Mouse (Mus musculus): Measurements from ENCODE around the gene Gapvd1. TPM values are rescaled to one million over a fixed set of nuclear protein-coding genes. Genes with fewer than 3 reads are reported as not detected.

The Gapvd1 gene
- polyA plus RNA-seq, 1 experiment from 2014 or later, result 79.7 TPM

- no peak for DNase-seq (ENCODE audit: low spot score)
Measured at GRCm38 (mm10) chr2:34635249-34636165, 119.5 kb downstream of the Gapvd1 start.

- no peak for DNase-seq (ENCODE audit: low spot score)
Measured at GRCm38 (mm10) chr2:34632051-34632450, 123.0 kb downstream of the Gapvd1 start.

- DNase-seq (ENCODE audit: low spot score), result no peak
Measured at GRCm38 (mm10) chr2:34630445-34630844, 124.6 kb downstream of the Gapvd1 start.

- DNase-seq (ENCODE audit: low spot score), result no peak
Measured at GRCm38 (mm10) chr2:34629758-34630157, 125.3 kb downstream of the Gapvd1 start.

- DNase-seq (ENCODE audit: low spot score), result no peak
Measured at GRCm38 (mm10) chr2:34628903-34629540, 126.0 kb downstream of the Gapvd1 start.

- no peak for DNase-seq (ENCODE audit: low spot score)
Measured at GRCm38 (mm10) chr2:34627328-34628226, 127.5 kb downstream of the Gapvd1 start.

Other genes with a start within 250 kb of the Gapvd1 start
- gene Hspa5, start 16.7 kb upstream of the Gapvd1 start, polyA plus RNA-seq (2015; fragmentation: Nextera tagmentation; extraction: Ambion mirVana), result 347 and 475 TPM in 2 replicates
- 35.1 and 37.3 TPM in 2 replicates for gene Rabepk, start 44.7 kb upstream of the Gapvd1 start, polyA plus RNA-seq (2015; fragmentation: Nextera tagmentation; extraction: Ambion mirVana)
- gene Fbxw2, start 71.1 kb upstream of the Gapvd1 start, polyA plus RNA-seq (2015; fragmentation: Nextera tagmentation; extraction: Ambion mirVana), result 86.1 and 106 TPM in 2 replicates
- gene Gm34653, start 77.8 kb upstream of the Gapvd1 start, polyA plus RNA-seq (2015; fragmentation: Nextera tagmentation; extraction: Ambion mirVana), result 0.08 TPM in 1 of 2 replicates, not detected in the other
- gene Cutal, start 119.2 kb upstream of the Gapvd1 start, polyA plus RNA-seq (2015; fragmentation: Nextera tagmentation; extraction: Ambion mirVana), result 0.30 and 0.62 TPM in 2 replicates
- 81.1 and 85.3 TPM in 2 replicates for gene Psmd5, start 119.7 kb upstream of the Gapvd1 start, polyA plus RNA-seq (2015; fragmentation: Nextera tagmentation; extraction: Ambion mirVana)
- 10.7 TPM in 2 replicates for gene Phf19, start 158.8 kb upstream of the Gapvd1 start, polyA plus RNA-seq (2015; fragmentation: Nextera tagmentation; extraction: Ambion mirVana)
- 14.3 and 15.4 TPM in 2 replicates for gene Traf1, start 206.5 kb upstream of the Gapvd1 start, polyA plus RNA-seq (2015; fragmentation: Nextera tagmentation; extraction: Ambion mirVana)